Mouse (Mus musculus): ENCODE data around the gene Mvd. TPM values are rescaled to one million over a fixed set of nuclear protein-coding genes. Genes with fewer than 3 reads are reported as not detected.

Gene Mvd
- polyA plus RNA-seq, 1 experiment from 2014 or later: 47.5 TPM

GRCm38 (mm10) chr8:122433269-122433905 lies 9.8 kb downstream of the Mvd start:
- peaks cover 17% of the 10 kb centered on the region for H3K4me1 ChIP-seq (replicated peaks)
- peaks cover 53% of the 10 kb centered on the region for H3K36me3 ChIP-seq
- peaks cover 2% of the 10 kb centered on the region; the same call in 1 of the 2 replicates for H3K9me3 ChIP-seq
- H3K4me2 ChIP-seq (replicated peaks): peak overlapping the region; percentile 62; the same call in 1 of the 2 replicates
- 74% methylated on average over 11 of the region's 11 CpGs for WGBS
- no peak overlapping the region for H3K27ac ChIP-seq
- peak; percentile 28; the same call in 1 of the 2 replicates for ATAC-seq
- H3K4me3 ChIP-seq (replicated peaks): no peak overlapping the region
- H3K9ac ChIP-seq (replicated peaks): no peak overlapping the region; the same call in 1 of the 2 replicates
- 0 out of 2 replicates have a peak, but pooled peaks cover 10% of the 10 kb centered on the region for H3K27me3 ChIP-seq

- 5% methylated on average over 45 of the region's 45 CpGs for WGBS
- Histone ChIP-seq H3K27ac (no peak within 1 kb of the TSS), H3K27me3 (0 out of 2 replicates have a peak, but pooled peaks cover 10% of the 10 kb centered on the region), H3K4me1 (replicated peaks) (peaks cover 17% of the 10 kb centered on the region), H3K4me3 (replicated peaks) (peak within 1 kb of the TSS; percentile 31), H3K36me3 (peaks cover 46% of the 10 kb centered on the region), H3K4me2 (replicated peaks) (peak within 1 kb of the TSS; percentile 62), H3K9me3 (peaks cover 2% of the 10 kb centered on the region; the same call in 1 of the 2 replicates), H3K9ac (replicated peaks) (peak within 1 kb of the TSS; percentile 64)
- peak; percentile 67 for ATAC-seq
These were observed 10.6 kb downstream of the Mvd start, which contains the start of gene Cyba for GRCm38 (mm10) chr8:122432443-122433268. TSS of gene Cyba (minus strand) at chr8:122432930.

- Histone ChIP-seq H3K27ac (no peak overlapping the region), H3K9ac (replicated peaks) (peak overlapping the region; percentile 64; the same call in 1 of the 2 replicates), H3K4me3 (replicated peaks) (peak overlapping the region; percentile 31), H3K4me1 (replicated peaks) (peaks cover 17% of the 10 kb centered on the region), H3K4me2 (replicated peaks) (peak overlapping the region; percentile 62), H3K36me3 (peaks cover 38% of the 10 kb centered on the region), H3K27me3 (0 out of 2 replicates have a peak, but pooled peaks cover 10% of the 10 kb centered on the region), H3K9me3 (peaks cover 2% of the 10 kb centered on the region; the same call in 1 of the 2 replicates)
- 41% methylated on average over 18 of the region's 18 CpGs for WGBS
- 0 out of 2 replicates have a peak, but pooled peaks have one; percentile 18 for ATAC-seq
These were observed 11.4 kb downstream of the Mvd start for GRCm38 (mm10) chr8:122431694-122432442.

GRCm38 (mm10) chr8:122430646-122431045 lies 12.6 kb downstream of the Mvd start:
- WGBS: 92% methylated on average over 3 of the region's 3 CpGs
- Histone ChIP-seq H3K4me3 (replicated peaks) (no peak overlapping the region), H3K4me2 (replicated peaks) (no peak overlapping the region), H3K27ac (no peak overlapping the region), H3K9ac (replicated peaks) (no peak overlapping the region), H3K9me3 (peaks cover 2% of the 10 kb centered on the region; the same call in 1 of the 2 replicates), H3K4me1 (replicated peaks) (peaks cover 17% of the 10 kb centered on the region), H3K36me3 (peaks cover 26% of the 10 kb centered on the region), H3K27me3 (0 out of 2 replicates have a peak, but pooled peaks cover 10% of the 10 kb centered on the region)
- ATAC-seq: no peak

GRCm38 (mm10) chr8:122430058-122430636 lies 13.1 kb downstream of the Mvd start:
- H3K9ac ChIP-seq (replicated peaks): no peak overlapping the region
- no peak overlapping the region for H3K27ac ChIP-seq
- 0 out of 2 replicates have a peak, but pooled peaks cover 10% of the 10 kb centered on the region for H3K27me3 ChIP-seq
- no peak overlapping the region for H3K4me2 ChIP-seq (replicated peaks)
- H3K9me3 ChIP-seq: no peaks in the 10 kb centered on the region
- H3K36me3 ChIP-seq: peaks cover 21% of the 10 kb centered on the region
- no peak overlapping the region for H3K4me3 ChIP-seq (replicated peaks)
- no peak for ATAC-seq
- H3K4me1 ChIP-seq (replicated peaks): peaks cover 17% of the 10 kb centered on the region
- WGBS: 83% methylated on average over 10 of the region's 10 CpGs

GRCm38 (mm10) chr8:122428163-122428562 lies 15.1 kb downstream of the Mvd start:
- ATAC-seq: no peak
- H3K4me3 ChIP-seq (replicated peaks): no peak overlapping the region
- H3K4me2 ChIP-seq (replicated peaks): no peak overlapping the region

GRCm38 (mm10) chr8:122427607-122428006 lies 15.6 kb downstream of the Mvd start:
- WGBS: 88% methylated on average over 7 of the region's 7 CpGs
- Histone ChIP-seq H3K9me3 (no peaks in the 10 kb centered on the region), H3K27ac (no peak overlapping the region), H3K4me3 (replicated peaks) (no peak overlapping the region), H3K4me2 (replicated peaks) (no peak overlapping the region), H3K4me1 (replicated peaks) (peaks cover 10% of the 10 kb centered on the region), H3K36me3 (no peaks in the 10 kb centered on the region), H3K27me3 (0 out of 2 replicates have a peak, but pooled peaks cover 3% of the 10 kb centered on the region), H3K9ac (replicated peaks) (no peak overlapping the region)
- ATAC-seq: no peak

More at GRCm38 (mm10) chr8:122428163-122428562, 15.1 kb downstream of the Mvd start:
- Histone ChIP-seq H3K9me3 (no peaks in the 10 kb centered on the region), H3K9ac (replicated peaks) (no peak overlapping the region), H3K27me3 (0 out of 2 replicates have a peak, but pooled peaks cover 9% of the 10 kb centered on the region), H3K27ac (no peak overlapping the region), H3K36me3 (peaks cover under 1% of the 10 kb centered on the region), H3K4me1 (replicated peaks) (peaks cover 16% of the 10 kb centered on the region)
- 90% methylated on average over 9 of the region's 9 CpGs for WGBS

GRCm38 (mm10) chr8:122426145-122426544 lies 17.1 kb downstream of the Mvd start:
- ATAC-seq: no peak
- Histone ChIP-seq H3K27me3 (no peaks in the 10 kb centered on the region), H3K4me3 (replicated peaks) (no peak overlapping the region), H3K4me1 (replicated peaks) (no peaks in the 10 kb centered on the region), H3K9me3 (no peaks in the 10 kb centered on the region), H3K4me2 (replicated peaks) (no peak overlapping the region), H3K9ac (replicated peaks) (no peak overlapping the region), H3K27ac (no peak overlapping the region), H3K36me3 (no peaks in the 10 kb centered on the region)
- 83% methylated on average over 9 of the region's 9 CpGs for WGBS

- Histone ChIP-seq H3K4me2 (replicated peaks) (no peak overlapping the region), H3K9ac (replicated peaks) (no peak overlapping the region), H3K4me1 (replicated peaks) (no peaks in the 10 kb centered on the region), H3K27ac (no peak overlapping the region), H3K36me3 (peaks cover 7% of the 10 kb centered on the region), H3K9me3 (no peaks in the 10 kb centered on the region), H3K4me3 (replicated peaks) (no peak overlapping the region), H3K27me3 (no peaks in the 10 kb centered on the region)
- 58% methylated on average over 5 of the region's 5 CpGs for WGBS
- ATAC-seq: no peak
These were observed 19.6 kb downstream of the Mvd start for GRCm38 (mm10) chr8:122423659-122424058.

GRCm38 (mm10) chr8:122423217-122423616 lies 20.0 kb downstream of the Mvd start:
- H3K9me3 ChIP-seq: no peaks in the 10 kb centered on the region
- H3K27me3 ChIP-seq: no peaks in the 10 kb centered on the region
- no peak overlapping the region for H3K27ac ChIP-seq
- 90% methylated on average over 24 of the region's 24 CpGs for WGBS
- no peak overlapping the region for H3K4me3 ChIP-seq (replicated peaks)
- no peak overlapping the region for H3K9ac ChIP-seq (replicated peaks)
- peaks cover 12% of the 10 kb centered on the region for H3K36me3 ChIP-seq
- no peak for ATAC-seq
- no peaks in the 10 kb centered on the region for H3K4me1 ChIP-seq (replicated peaks)
- H3K4me2 ChIP-seq (replicated peaks): no peak overlapping the region

GRCm38 (mm10) chr8:122421376-122422070 lies 21.7 kb downstream of the Mvd start, which contains the start of gene Il17c:
TSS of gene Il17c (plus strand) at chr8:122422020.
- Histone ChIP-seq H3K4me1 (replicated peaks) (no peaks in the 10 kb centered on the region), H3K36me3 (peaks cover 27% of the 10 kb centered on the region), H3K4me3 (replicated peaks) (no peak within 1 kb of the TSS), H3K27me3 (no peaks in the 10 kb centered on the region), H3K4me2 (replicated peaks) (no peak within 1 kb of the TSS), H3K27ac (no peak within 1 kb of the TSS), H3K9me3 (no peaks in the 10 kb centered on the region), H3K9ac (replicated peaks) (no peak within 1 kb of the TSS)
- no peak for ATAC-seq
- WGBS: 87% methylated on average over 14 of the region's 14 CpGs

Measured in midbrain, embryonic 13.5 days (tissue).